Mouse (Mus musculus) adrenal gland, adult (tissue): ENCODE results near the gene Macrod1.

Source experiments
- DNase-seq, 2 experiments: peaks; one replicate each; pipeline ENCODE4 v3.0.0; 2022 to 2023; ENCODE audit warnings: low spot score in 1 of 2; ENCODE audit not compliant: inconsistent age in 2 of 2

The Macrod1 gene

GRCm38 (mm10) chr19:7078271-7078670 is 21.7 kb downstream of the Macrod1 start:
- no peak for DNase-seq

- DNase-seq = peak; percentile 47 to 75
Measured at GRCm38 (mm10) chr19:7081516-7082266, 25.1 kb downstream of the Macrod1 start.

- no peak for DNase-seq
Measured at GRCm38 (mm10) chr19:7083035-7083794, 26.6 kb downstream of the Macrod1 start.

GRCm38 (mm10) chr19:7084734-7085133 is 28.1 kb downstream of the Macrod1 start:
- no peak for DNase-seq

GRCm38 (mm10) chr19:7088558-7088957 is 31.9 kb downstream of the Macrod1 start:
- no peak for DNase-seq

- DNase-seq = no peak
Measured at GRCm38 (mm10) chr19:7089050-7089449, 32.4 kb downstream of the Macrod1 start.

- DNase-seq = peak in 1 of 2 experiments; percentile 57
Measured at GRCm38 (mm10) chr19:7089842-7090251, 33.2 kb downstream of the Macrod1 start.

GRCm38 (mm10) chr19:7090369-7091064 is 33.9 kb downstream of the Macrod1 start:
- DNase-seq = no peak

- DNase-seq = no peak
Measured at GRCm38 (mm10) chr19:7091448-7092050, 34.9 kb downstream of the Macrod1 start.

- DNase-seq = no peak
Measured at GRCm38 (mm10) chr19:7092756-7093155, 36.1 kb downstream of the Macrod1 start.

- peak; percentile 47 to 77 for DNase-seq
Measured at GRCm38 (mm10) chr19:7099620-7100155, 43.1 kb downstream of the Macrod1 start.

GRCm38 (mm10) chr19:7102039-7102438 is 45.4 kb downstream of the Macrod1 start:
- no peak for DNase-seq

- DNase-seq = no peak
Measured at GRCm38 (mm10) chr19:7103349-7103992, 46.9 kb downstream of the Macrod1 start.

GRCm38 (mm10) chr19:7103993-7104401 is 47.4 kb downstream of the Macrod1 start:
- no peak for DNase-seq

GRCm38 (mm10) chr19:7105544-7105943 is 48.9 kb downstream of the Macrod1 start, which contains the start of gene Flrt1:
Flrt1 (minus strand) TSS chr19:7105729.
- no peak for DNase-seq

- no peak for DNase-seq
Measured at GRCm38 (mm10) chr19:7106566-7106965, 50.0 kb downstream of the Macrod1 start.

- DNase-seq = no peak
Measured at GRCm38 (mm10) chr19:7107174-7107573, 50.6 kb downstream of the Macrod1 start.

- DNase-seq = peak in 1 of 2 experiments; percentile 72
Measured at GRCm38 (mm10) chr19:7108114-7108905, 51.7 kb downstream of the Macrod1 start.

- no peak for DNase-seq
Measured at GRCm38 (mm10) chr19:7110097-7110496, 53.5 kb downstream of the Macrod1 start.

GRCm38 (mm10) chr19:7110875-7111274 is 54.3 kb downstream of the Macrod1 start:
- DNase-seq = no peak
